25 mouse cellular contexts compared by ENCODE assay signal in genomic region chrX:144986980-144987379, GRCm38 (mm10).
DNase-seq lines count a peak whose midpoint lies in the region; ATAC-seq and TF ChIP-seq lines count a peak whose summit lies in the region.
"Had no signal": no experiment of that assay in that cellular context is flagged by ENCODE, and none has a peak within 500 bp of the region (broad histone marks: within the 10 kb centered on the region; RNA-seq: fewer than 3 reads in every experiment).

No protein-coding gene starts in this region.

- TF ChIP-seq RAD21 in MEL (IDR thresholded peaks at IDR 0.05; ENCODE audit: low read depth, low read length) = no peak

- no peak overlapping the region for H3K4me3 ChIP-seq in heart, embryonic 16.5 days (ENCODE audit: low read length)
- no peak overlapping the region for H3K4me3 ChIP-seq in heart, embryonic 10.5 days
- H3K4me3 ChIP-seq in MEL (ENCODE audit: control insufficient read depth in 1 of 2, insufficient read depth in 1 of 2, low read depth in 2 of 2, low read length in 2 of 2) = no peak overlapping the region
- no peak overlapping the region for H3K4me3 ChIP-seq in liver, embryonic 13.5 days (replicated peaks)
- H3K4me3 ChIP-seq in hindbrain, embryonic 14.5 days (replicated peaks; ENCODE audit: low read length) = no peak overlapping the region
- H3K4me3 ChIP-seq: embryonic facial prominence, embryonic 12.5 days; erythroblast, embryonic 14.5 days; forebrain, embryonic 13.5 days; gastrocnemius, adult 2 months; heart, embryonic 15.5 days; kidney, embryonic 15.5 days; left cerebral cortex, adult 2 months; limb, embryonic 10.5 days; liver, embryonic 15.5 days; neural tube, embryonic 15.5 days had no signal

- H3K27me3 ChIP-seq in heart, embryonic 16.5 days (ENCODE audit: control insufficient read depth, insufficient read depth, low read length) = no peaks in the 10 kb centered on the region
- no peaks in the 10 kb centered on the region for H3K27me3 ChIP-seq in heart, embryonic 10.5 days (ENCODE audit: insufficient read depth, poor library complexity, severe bottlenecking)
- H3K27me3 ChIP-seq in MEL (ENCODE audit: control insufficient read depth in 1 of 2, insufficient read depth in 2 of 2, low read length in 2 of 2) = no peaks in the 10 kb centered on the region; a peak in 1 of 4 replicates
- H3K27me3 ChIP-seq in liver, embryonic 13.5 days = no peaks in the 10 kb centered on the region
- H3K27me3 ChIP-seq in hindbrain, embryonic 14.5 days (ENCODE audit: control insufficient read depth, insufficient read depth, low read length) = no peaks in the 10 kb centered on the region
- H3K27me3 ChIP-seq: embryonic facial prominence, embryonic 12.5 days; forebrain, embryonic 13.5 days; heart, embryonic 15.5 days; kidney, embryonic 15.5 days; liver, embryonic 15.5 days; neural tube, embryonic 15.5 days had no signal

- DNase-seq in heart, embryonic 10.5 days (ENCODE audit: low spot score) = no peak
- DNase-seq in MEL (ENCODE audit: low read depth, low spot score) (peak; percentile 10), MEL-GATA-1-ER (ENCODE audit: extremely low read depth, low read depth) (peak; percentile 25)
- DNase-seq in liver, embryonic 13.5 days = no peak
- DNase-seq in ovary, postnatal 10 days (ENCODE audit: low spot score) = no peak
- DNase-seq in hindbrain, embryonic 14.5 days (ENCODE audit: low spot score) = no peak
- DNase-seq: adrenal gland, postnatal 10 days; cerebellum, adult 11-12 months; gastrocnemius, adult 2 months; kidney, postnatal 4 days; thymus, postnatal 36 days had no signal

- WGBS in heart, embryonic 16.5 days = 26% methylated on average over 2 of the region's 2 CpGs
- 36% methylated on average over 2 of the region's 2 CpGs for WGBS in heart, embryonic 10.5 days
- 23% methylated on average over 2 of the region's 2 CpGs for WGBS in liver, embryonic 13.5 days (ENCODE audit: insufficient replicate concordance)
- 63% methylated on average over 2 of the region's 2 CpGs for WGBS in hindbrain, embryonic 14.5 days

- no peaks in the 10 kb centered on the region for H3K4me1 ChIP-seq in heart, embryonic 16.5 days (ENCODE audit: control insufficient read depth, insufficient read depth, low read length)
- H3K4me1 ChIP-seq in heart, embryonic 10.5 days = no peaks in the 10 kb centered on the region
- no peaks in the 10 kb centered on the region for H3K4me1 ChIP-seq in MEL (ENCODE audit: control insufficient read depth in 1 of 2, insufficient read depth in 2 of 2, low read length in 2 of 2)
- H3K4me1 ChIP-seq in liver, embryonic 13.5 days (replicated peaks) = no peaks in the 10 kb centered on the region
- H3K4me1 ChIP-seq in hindbrain, embryonic 14.5 days (replicated peaks; ENCODE audit: control insufficient read depth, insufficient read depth, low read length) = no peaks in the 10 kb centered on the region
- H3K4me1 ChIP-seq: embryonic facial prominence, embryonic 12.5 days; forebrain, embryonic 13.5 days; heart, embryonic 15.5 days; kidney, embryonic 15.5 days; limb, embryonic 10.5 days; liver, embryonic 15.5 days; neural tube, embryonic 15.5 days had no signal

- no peak overlapping the region for H3K9ac ChIP-seq in heart, embryonic 16.5 days (ENCODE audit: low read length)
- no peak overlapping the region for H3K9ac ChIP-seq in MEL (ENCODE audit: control insufficient read depth, low read depth, low read length, poor library complexity, severe bottlenecking)
- no peak overlapping the region for H3K9ac ChIP-seq in liver, embryonic 13.5 days
- no peak overlapping the region for H3K9ac ChIP-seq in hindbrain, embryonic 14.5 days
- H3K9ac ChIP-seq: embryonic facial prominence, embryonic 12.5 days; forebrain, embryonic 13.5 days; heart, embryonic 15.5 days; kidney, embryonic 15.5 days; liver, embryonic 15.5 days; neural tube, embryonic 15.5 days had no signal

- no peak overlapping the region for H3K27ac ChIP-seq in heart, embryonic 16.5 days (ENCODE audit: low read length)
- H3K27ac ChIP-seq in heart, embryonic 10.5 days = no peak overlapping the region
- H3K27ac ChIP-seq in MEL (ENCODE audit: control insufficient read depth, low read depth, low read length) = no peak overlapping the region
- no peak overlapping the region for H3K27ac ChIP-seq in liver, embryonic 13.5 days
- no peak overlapping the region for H3K27ac ChIP-seq in hindbrain, embryonic 14.5 days
- H3K27ac ChIP-seq: embryonic facial prominence, embryonic 12.5 days; forebrain, embryonic 13.5 days; gastrocnemius, adult 2 months; heart, embryonic 15.5 days; hindbrain, postnatal 0 days; kidney, embryonic 15.5 days; left cerebral cortex, adult 2 months; limb, embryonic 10.5 days; liver, embryonic 15.5 days; neural tube, embryonic 15.5 days had no signal

- no peaks in the 10 kb centered on the region for H3K79me2 ChIP-seq in MEL (ENCODE audit: control insufficient read depth, insufficient read depth, low read length, poor library complexity)

- no peak for TF ChIP-seq CTCF in MEL (IDR thresholded peaks at IDR 0.05 in 2 of 3, conservative IDR thresholded peaks at IDR 0.05 in 1 of 3; ENCODE audit: control insufficient read depth in 1 of 3, insufficient read depth in 1 of 3, low read depth in 2 of 3, low read length in 3 of 3, poor library complexity in 1 of 3, severe bottlenecking in 1 of 3)

- no peak for TF ChIP-seq POLR2A in MEL (IDR thresholded peaks at IDR 0.05; ENCODE audit: control insufficient read depth in 1 of 2, insufficient read depth in 1 of 2, low read depth in 1 of 2, low read length in 2 of 2, poor library complexity in 1 of 2)

- peak; percentile 12 to 57; a peak in 3 of 4 replicates for TF ChIP-seq EP300 in MEL (IDR thresholded peaks at IDR 0.05; ENCODE audit: low read depth in 1 of 2, low read length in 2 of 2)

- H3K36me3 ChIP-seq in heart, embryonic 16.5 days (ENCODE audit: control insufficient read depth, insufficient read depth) = no peaks in the 10 kb centered on the region
- no peaks in the 10 kb centered on the region for H3K36me3 ChIP-seq in heart, embryonic 10.5 days
- no peaks in the 10 kb centered on the region for H3K36me3 ChIP-seq in MEL (ENCODE audit: control insufficient read depth in 1 of 2, insufficient read depth in 2 of 2, low read length in 2 of 2)
- H3K36me3 ChIP-seq in liver, embryonic 13.5 days = no peaks in the 10 kb centered on the region
- no peaks in the 10 kb centered on the region for H3K36me3 ChIP-seq in hindbrain, embryonic 14.5 days (replicated peaks; ENCODE audit: control insufficient read depth, insufficient read depth)
- H3K36me3 ChIP-seq: embryonic facial prominence, embryonic 12.5 days; heart, embryonic 15.5 days; kidney, embryonic 15.5 days; limb, embryonic 10.5 days; liver, embryonic 15.5 days; neural tube, embryonic 15.5 days had no signal

- no peak overlapping the region for H3K4me2 ChIP-seq in heart, embryonic 16.5 days (ENCODE audit: low read depth, low read length)
- H3K4me2 ChIP-seq in liver, embryonic 13.5 days = no peak overlapping the region
- no peak overlapping the region for H3K4me2 ChIP-seq in hindbrain, embryonic 14.5 days (replicated peaks)
- H3K4me2 ChIP-seq: embryonic facial prominence, embryonic 12.5 days; forebrain, embryonic 13.5 days; heart, embryonic 15.5 days; kidney, embryonic 15.5 days; liver, embryonic 15.5 days; neural tube, embryonic 15.5 days had no signal

- H3K9me3 ChIP-seq in heart, embryonic 16.5 days (replicated peaks; ENCODE audit: control insufficient read depth, low read length) = no peaks in the 10 kb centered on the region
- H3K9me3 ChIP-seq in heart, embryonic 10.5 days = no peaks in the 10 kb centered on the region
- no peaks in the 10 kb centered on the region for H3K9me3 ChIP-seq in MEL (replicated peaks; ENCODE audit: insufficient read depth, low read length)
- no peaks in the 10 kb centered on the region for H3K9me3 ChIP-seq in liver, embryonic 13.5 days (replicated peaks)
- no peaks in the 10 kb centered on the region for H3K9me3 ChIP-seq in hindbrain, embryonic 14.5 days (ENCODE audit: control insufficient read depth, low read length)
- H3K9me3 ChIP-seq: embryonic facial prominence, embryonic 12.5 days; forebrain, embryonic 13.5 days; heart, embryonic 15.5 days; kidney, embryonic 15.5 days; limb, embryonic 10.5 days; liver, embryonic 15.5 days; neural tube, embryonic 15.5 days had no signal

- peak; percentile 28; the same call in 1 of the 2 replicates for ATAC-seq in heart, embryonic 16.5 days (replicated peaks; ENCODE audit: extremely low read depth, insufficient read depth, low FRiP score)
- ATAC-seq in liver, embryonic 13.5 days (ENCODE audit: low read depth) = peak; percentile 47; the same call in 1 of the 2 replicates
- ATAC-seq in hindbrain, embryonic 14.5 days (ENCODE audit: low FRiP score) = no peak
- ATAC-seq: activated CD4-positive, CD25-positive, alpha-beta regulatory T cell, adult 4 months; forebrain, embryonic 13.5 days; hindbrain, postnatal 0 days; intestine, postnatal 0 days; midbrain, embryonic 16.5 days had no signal

TF ChIP-seq in MEL, 35 proteins besides CTCF, POLR2A, EP300 and RAD21:
- TF ChIP-seq TAL1 (IDR thresholded peaks at IDR 0.05; ENCODE audit: low read length) = peak; percentile 23; the same call in 1 of the 2 replicates
- no peak for TF ChIP-seq E2F4 (IDR thresholded peaks at IDR 0.05; ENCODE audit: borderline replicate concordance, low read depth, low read length)
- 0 out of 2 replicates have a peak, but pooled peaks have one; percentile 12 for TF ChIP-seq GATA1 (IDR thresholded peaks at IDR 0.05; ENCODE audit: low read depth, low read length)
- 0 out of 2 replicates have a peak, but pooled peaks have one; percentile 11 for TF ChIP-seq RCOR1 (IDR thresholded peaks at IDR 0.05; ENCODE audit: low read depth, low read length)
- peak; percentile 78; the same call in 1 of the 2 replicates for TF ChIP-seq TCF12 (IDR thresholded peaks at IDR 0.05; ENCODE audit: low read depth, low read length)

Comparison
In these comparisons a context has a peak if more than half of its experiments do, and no peak if none do; other contexts are left out.
1. DNase-seq: peak in MEL (single experiment) and MEL-GATA-1-ER (single experiment); none in heart, embryonic 10.5 days (single experiment), liver, embryonic 13.5 days (single experiment), ovary, postnatal 10 days (single experiment) and hindbrain, embryonic 14.5 days (single experiment).